Mouse (Mus musculus) forebrain, embryonic 11.5 days (tissue): ENCODE results near the gene Fry. TPM values are rescaled to one million over a fixed set of nuclear protein-coding genes. Genes with fewer than 3 reads are reported as not detected.

Experiments
- ATAC-seq: fragments of 200-750 bp; cut with Nextera tagmentation; replicated peaks from 2 replicates; pipeline ENCODE4 v1.8.0; 2017; ENCODE audit warnings: moderate TSS enrichment; ENCODE audit not compliant: low FRiP score
- DNase-seq: peaks from one replicate; pipeline ENCODE4 v3.0.0-alpha.2; 2017; ENCODE audit warnings: low spot score
- H3K27ac ChIP-seq: fragments of 300-500 bp; sonication (generic); 2 replicates; pipeline ENCODE4 v1.5.1; 2014; ENCODE audit warnings: low read depth, low read length
- H3K27me3 ChIP-seq: fragments of 300-500 bp; sonication (generic); 2 replicates; pipeline ENCODE4 v1.6.1; 2014; ENCODE audit warnings: mild to moderate bottlenecking, low read length, mixed read lengths; ENCODE audit not compliant: control insufficient read depth, insufficient read depth
- H3K36me3 ChIP-seq: fragments of 300-500 bp; sonication (generic); 2 replicates; pipeline ENCODE4 v1.6.1; 2014; ENCODE audit warnings: mild to moderate bottlenecking, low read length, moderate library complexity, mixed read lengths; ENCODE audit not compliant: control insufficient read depth, insufficient read depth
- H3K4me1 ChIP-seq: fragments of 300-500 bp; sonication (generic); replicated peaks from 2 replicates; pipeline ENCODE4 v1.6.1; 2014; ENCODE audit warnings: low read length, mixed read lengths; ENCODE audit not compliant: control insufficient read depth, insufficient read depth
- H3K4me2 ChIP-seq: fragments of 300-500 bp; sonication (generic); 2 replicates; pipeline ENCODE4 v1.6.1; 2014; ENCODE audit warnings: low read depth, mild to moderate bottlenecking, low read length, moderate library complexity, mixed read lengths; ENCODE audit not compliant: severe bottlenecking
- H3K4me3 ChIP-seq: fragments of 300-500 bp; sonication (generic); 2 replicates; pipeline ENCODE4 v1.5.1; 2014; ENCODE audit warnings: low read depth, low read length
- H3K9ac ChIP-seq: fragments of 300-500 bp; sonication (generic); 2 replicates; pipeline ENCODE4 v1.6.1; 2014; ENCODE audit warnings: low read length
- H3K9me3 ChIP-seq: fragments of 300-500 bp; sonication (generic); 2 replicates; pipeline ENCODE4 v1.6.1; 2016; ENCODE audit warnings: low read length, mixed read lengths; ENCODE audit not compliant: control insufficient read depth
- WGBS: fragments of 180-500 bp; shearing (Covaris S2); extraction: QIAGEN DNeasy Blood & Tissue Kit; methylation state at CpG from one replicate; pipeline ENCODE4 v1.1.7; 2014; 5-methylcytosine and 5-hydroxymethylcytosine counted together
- polyA plus RNA-seq: library from polyadenylated mRNA; unstranded; fragments of >200 nt; fragmentation: Nextera tagmentation; extraction: Ambion mirVana; gene quantifications from 2 replicates; pipeline ENCODE4 v1.2.1, GENCODE M21; 2014

The Fry gene
- polyA plus RNA-seq, 1 experiment from 2014 or later = 8.4 TPM

DNA sequence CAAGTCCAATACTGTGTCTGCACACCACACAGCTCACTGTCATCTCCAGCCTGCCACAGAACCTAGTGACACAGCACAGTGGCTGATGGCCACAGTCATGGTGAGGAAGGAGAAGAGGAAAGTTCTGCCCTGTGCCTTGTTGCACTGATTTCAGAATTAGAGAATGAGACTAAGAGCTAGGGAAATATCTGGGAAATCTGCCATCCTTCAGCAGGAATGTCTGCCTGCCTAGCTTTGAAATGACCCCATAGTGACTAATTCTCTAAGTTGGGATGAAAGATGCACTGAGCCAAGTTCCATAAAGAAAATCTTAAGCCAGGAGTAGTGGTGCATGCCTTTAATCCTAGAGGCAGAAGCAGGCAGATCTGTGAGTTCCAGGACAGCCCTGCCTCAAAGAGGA lies 334.2 kb downstream of the Fry start:
- Histone ChIP-seq H3K9ac (no peak overlapping the region), H3K27me3 (no peaks in the 10 kb centered on the region), H3K4me1 (no peaks in the 10 kb centered on the region), H3K27ac (no peak overlapping the region), H3K4me3 (no peak overlapping the region), H3K9me3 (peaks cover 6% of the 10 kb centered on the region; the same call in 1 of the 2 replicates), H3K4me2 (no peak overlapping the region), H3K36me3 (no peaks in the 10 kb centered on the region)
- ATAC-seq = no peak
- no peak for DNase-seq

DNA sequence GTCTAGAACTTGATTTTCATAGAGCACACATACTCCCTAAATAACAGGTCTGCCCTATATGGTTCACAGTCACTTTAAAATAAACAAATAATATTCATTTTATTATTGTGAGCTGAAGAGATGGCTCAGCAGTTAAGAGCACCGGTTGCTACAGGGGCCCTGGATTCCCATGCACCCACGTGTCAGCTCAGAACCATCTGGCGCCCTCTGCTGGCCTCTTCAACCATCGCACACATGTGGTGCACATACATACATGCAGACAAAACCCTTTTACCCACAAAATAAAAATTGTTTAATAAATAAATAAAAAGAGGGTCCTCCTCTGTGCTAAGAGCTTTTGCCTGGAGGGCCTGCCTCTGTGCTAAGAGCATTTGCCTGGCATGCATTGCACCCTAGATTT lies 335.0 kb downstream of the Fry start:
- H3K4me1 ChIP-seq = no peaks in the 10 kb centered on the region

DNA sequence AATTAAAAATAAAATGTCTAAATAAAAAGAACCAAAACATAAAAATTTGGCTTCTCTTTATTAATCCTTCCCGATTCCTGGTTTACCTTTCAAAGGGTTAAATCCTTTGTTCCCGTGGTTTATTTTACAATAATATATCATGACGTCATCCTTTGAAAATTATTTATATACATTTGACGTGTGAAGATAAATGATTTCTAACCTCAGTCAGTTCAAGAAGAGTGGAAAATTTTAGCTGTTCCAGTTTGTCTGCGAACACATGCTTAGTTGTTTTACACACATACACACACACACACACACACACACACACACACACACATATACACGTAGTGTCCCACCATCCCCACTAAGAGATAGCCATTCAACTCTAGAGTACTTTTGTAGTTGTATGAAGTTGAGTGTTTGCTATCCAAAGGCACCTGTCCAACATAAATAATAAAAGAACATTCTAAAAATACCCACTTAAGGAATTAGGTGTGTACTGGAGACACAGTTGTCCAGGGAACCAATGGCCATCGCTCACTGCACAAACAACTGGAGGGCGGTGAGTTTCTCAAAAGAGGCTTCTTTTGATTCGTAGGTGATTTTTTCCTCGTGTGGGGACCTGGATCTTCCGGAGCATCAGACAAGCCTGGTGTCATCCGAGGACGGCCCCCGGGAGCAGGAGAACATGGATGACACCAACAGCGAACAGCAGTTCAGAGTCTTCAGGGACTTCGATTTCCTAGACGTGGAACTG lies 338.9 kb downstream of the Fry start:
- Histone ChIP-seq H3K27me3 (no peaks in the 10 kb centered on the region), H3K36me3 (no peaks in the 10 kb centered on the region), H3K9ac (no peak overlapping the region), H3K4me3 (no peak overlapping the region), H3K4me1 (no peaks in the 10 kb centered on the region), H3K4me2 (no peak overlapping the region), H3K27ac (no peak overlapping the region), H3K9me3 (peaks cover 6% of the 10 kb centered on the region; the same call in 1 of the 2 replicates)
- 90% methylated on average over 17 of the region's 17 CpGs for whole genome bisulfite sequencing
- DNase-seq (no peak), ATAC-seq (no peak)

More for the DNA sequence above, 335.0 kb downstream of the Fry start:
- Histone ChIP-seq H3K9ac (no peak overlapping the region), H3K4me3 (no peak overlapping the region), H3K27me3 (no peaks in the 10 kb centered on the region), H3K4me2 (no peak overlapping the region), H3K9me3 (peaks cover 6% of the 10 kb centered on the region; the same call in 1 of the 2 replicates), H3K27ac (no peak overlapping the region), H3K36me3 (no peaks in the 10 kb centered on the region)
- DNase-seq (no peak), ATAC-seq (no peak)
- WGBS = 85% methylated on average over 4 of the region's 4 CpGs

DNA sequence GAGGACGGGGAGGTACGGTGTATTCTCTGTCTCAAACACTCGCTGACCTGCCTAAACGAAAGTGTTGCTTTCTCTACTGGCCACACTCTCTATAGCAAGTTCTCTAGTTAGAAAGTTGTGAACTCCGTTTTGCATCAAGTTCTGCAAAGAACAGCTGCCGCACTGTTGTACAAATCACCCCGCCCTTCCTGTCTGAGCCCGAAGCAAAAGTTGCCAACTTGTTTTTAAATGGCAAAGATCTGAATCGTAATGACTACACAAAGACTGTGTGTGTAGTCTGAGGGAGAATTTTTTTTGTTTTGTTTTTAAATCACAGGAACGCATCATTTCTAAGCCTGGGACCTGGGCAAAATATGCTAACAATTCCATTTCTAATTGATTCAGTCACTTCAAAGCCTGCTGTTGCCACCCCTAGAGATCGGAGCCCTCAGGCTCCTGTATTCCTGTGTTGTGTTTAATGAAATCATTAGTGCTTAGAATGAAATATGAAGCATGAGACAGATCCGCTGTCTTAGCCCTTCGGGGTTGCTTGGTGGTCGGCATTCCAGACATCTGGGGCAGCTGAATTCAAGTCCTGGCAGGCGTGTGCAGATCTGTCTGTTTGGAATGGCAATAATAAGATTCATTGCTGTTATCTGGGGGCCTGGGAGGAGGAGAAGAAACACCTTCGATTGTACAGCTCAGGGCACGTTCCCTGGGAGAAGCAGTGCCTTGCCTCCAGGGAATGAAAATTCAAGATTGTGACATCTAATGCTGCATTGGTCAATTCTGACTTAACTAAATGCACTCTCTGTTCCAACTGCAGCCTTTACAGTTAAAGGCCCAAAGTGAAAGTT lies 339.7 kb downstream of the Fry start:
- no peak overlapping the region for H3K4me3 ChIP-seq
- H3K36me3 ChIP-seq = no peaks in the 10 kb centered on the region
- H3K27ac ChIP-seq = no peak overlapping the region
- no peaks in the 10 kb centered on the region for H3K27me3 ChIP-seq
- ATAC-seq = no peak
- H3K9me3 ChIP-seq = peaks cover 6% of the 10 kb centered on the region; the same call in 1 of the 2 replicates
- H3K4me2 ChIP-seq = no peak overlapping the region
- no peak for DNase-seq
- H3K9ac ChIP-seq = no peak overlapping the region
- WGBS = 76% methylated on average over 17 of the region's 17 CpGs
- H3K4me1 ChIP-seq = no peaks in the 10 kb centered on the region

DNA sequence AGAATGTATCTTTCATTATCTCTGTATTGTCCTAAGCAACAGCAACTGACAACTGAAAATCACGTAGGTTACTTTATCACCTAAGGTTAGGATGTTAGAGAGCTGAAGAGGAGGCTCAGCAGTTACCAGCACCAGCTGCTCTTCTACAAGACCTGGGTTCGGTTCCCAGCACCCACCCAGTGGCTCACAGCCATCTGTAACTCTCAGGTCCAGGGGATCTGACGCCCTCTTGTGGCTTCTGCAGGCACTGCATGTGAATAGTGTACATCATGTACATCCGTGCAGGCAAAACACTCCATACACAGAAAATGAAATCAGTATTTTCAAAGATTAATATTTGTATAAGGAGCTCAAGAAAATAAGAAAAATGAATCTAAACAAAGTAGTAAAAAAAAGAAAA lies 341.4 kb downstream of the Fry start:
- no peaks in the 10 kb centered on the region for H3K4me1 ChIP-seq

DNA sequence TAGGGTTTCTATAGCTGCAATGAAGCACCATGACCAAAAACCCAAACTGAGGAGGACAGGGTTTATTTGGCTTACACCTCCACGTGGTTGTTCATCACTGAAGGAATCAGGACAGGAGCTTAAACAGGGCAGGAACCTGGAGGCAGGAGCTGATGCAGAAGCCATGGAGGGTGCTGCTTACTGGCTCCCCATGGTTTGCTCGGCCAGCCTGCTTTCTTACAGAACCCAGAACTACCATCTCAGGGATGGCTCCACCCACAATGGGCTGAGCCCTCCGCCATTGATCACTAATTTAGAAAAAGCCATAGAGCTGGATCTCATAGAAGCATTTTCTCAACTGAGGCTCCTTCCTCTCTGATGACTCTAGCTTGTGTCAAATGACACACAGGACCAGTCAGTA lies 346.3 kb downstream of the Fry start:
- Histone ChIP-seq H3K36me3 (no peaks in the 10 kb centered on the region), H3K4me1 (no peaks in the 10 kb centered on the region), H3K4me2 (no peak overlapping the region), H3K27ac (no peak overlapping the region), H3K27me3 (no peaks in the 10 kb centered on the region), H3K9ac (no peak overlapping the region), H3K4me3 (no peak overlapping the region), H3K9me3 (no peaks in the 10 kb centered on the region)
- 68% methylated on average over 3 of the region's 3 CpGs for WGBS
- ATAC-seq (no peak), DNase-seq (no peak)

More for the DNA sequence above, 341.4 kb downstream of the Fry start:
- no peak overlapping the region for H3K9ac ChIP-seq
- no peaks in the 10 kb centered on the region for H3K9me3 ChIP-seq
- ATAC-seq (no peak), DNase-seq (no peak)
- 78% methylated on average over 4 of the region's 4 CpGs for WGBS
- H3K36me3 ChIP-seq = no peaks in the 10 kb centered on the region
- H3K4me2 ChIP-seq = no peak overlapping the region
- no peaks in the 10 kb centered on the region for H3K27me3 ChIP-seq
- no peak overlapping the region for H3K4me3 ChIP-seq
- H3K27ac ChIP-seq = no peak overlapping the region

DNA sequence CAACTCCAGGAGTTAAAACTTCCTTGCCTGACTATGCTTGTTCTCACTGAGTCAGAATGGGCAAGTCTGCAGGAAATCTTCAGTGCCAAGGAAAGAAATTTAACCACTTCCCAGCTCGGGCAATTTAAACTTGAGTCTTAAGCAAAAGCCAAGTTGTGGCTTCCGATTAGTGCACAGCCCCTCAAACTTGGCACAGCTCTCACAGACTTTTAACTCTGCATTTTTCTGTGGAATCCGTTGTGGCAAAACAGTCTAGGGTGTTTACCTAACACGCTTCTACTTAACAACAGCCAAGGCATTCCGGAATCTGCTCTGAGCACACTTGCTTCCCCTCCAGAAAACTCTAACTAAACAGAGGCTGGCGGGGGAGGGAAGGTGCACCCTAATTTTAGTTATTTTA lies 346.8 kb downstream of the Fry start:
- no peak overlapping the region for H3K4me2 ChIP-seq

DNA sequence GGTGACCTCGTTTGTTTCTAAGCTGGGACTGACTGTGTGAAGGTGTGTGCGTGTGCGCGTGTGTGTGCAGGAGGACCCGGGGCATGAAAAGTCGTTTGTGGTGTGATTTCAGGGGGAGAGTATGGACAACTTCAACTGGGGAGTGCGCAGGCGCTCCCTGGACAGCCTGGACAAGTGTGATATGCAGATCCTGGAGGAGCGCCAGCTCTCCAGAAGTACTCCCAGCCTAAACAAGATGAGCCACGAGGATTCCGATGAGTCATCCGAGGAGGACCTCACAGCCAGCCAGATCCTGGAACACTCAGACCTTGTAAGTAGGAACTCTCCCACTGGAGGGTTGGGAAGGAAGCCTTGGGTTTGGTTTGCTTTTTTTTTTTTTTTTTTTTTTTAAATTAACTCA lies 347.7 kb downstream of the Fry start:
- no peak overlapping the region for H3K27ac ChIP-seq
- H3K27me3 ChIP-seq = no peaks in the 10 kb centered on the region
- WGBS = 85% methylated on average over 12 of the region's 12 CpGs
- no peaks in the 10 kb centered on the region for H3K36me3 ChIP-seq
- H3K4me1 ChIP-seq = no peaks in the 10 kb centered on the region
- ATAC-seq (no peak), DNase-seq (no peak)
- no peak overlapping the region for H3K4me3 ChIP-seq
- no peak overlapping the region for H3K9ac ChIP-seq
- H3K4me2 ChIP-seq = no peak overlapping the region
- no peaks in the 10 kb centered on the region for H3K9me3 ChIP-seq

More for the DNA sequence above, 346.8 kb downstream of the Fry start:
- DNase-seq (no peak), ATAC-seq (no peak)
- Histone ChIP-seq H3K27ac (no peak overlapping the region), H3K27me3 (no peaks in the 10 kb centered on the region), H3K9ac (no peak overlapping the region), H3K4me1 (no peaks in the 10 kb centered on the region), H3K4me3 (no peak overlapping the region), H3K9me3 (no peaks in the 10 kb centered on the region), H3K36me3 (no peaks in the 10 kb centered on the region)
- WGBS = 89% methylated on average over 6 of the region's 6 CpGs
